Mouse (Mus musculus) MEL (cell line): ENCODE measurements around the gene Rbm12.

Source experiments
- CTCF ChIP-seq, 3 experiments: IDR thresholded peaks in 2 of 3; conservative IDR thresholded peaks in 1 of 3; 2 replicates each; pipeline ENCODE4 v1.5.1; 2011 to 2012; ENCODE audit warnings: low read length in 3 of 3, low read depth in 2 of 3, mild to moderate bottlenecking in 2 of 3, improper control_type of control experiment in 1 of 3, inconsistent platforms in 1 of 3, mixed read lengths in 1 of 3, moderate library complexity in 1 of 3; ENCODE audit not compliant: control insufficient read depth in 1 of 3, insufficient read depth in 1 of 3, poor library complexity in 1 of 3, severe bottlenecking in 1 of 3
- MXI1 ChIP-seq: IDR thresholded peaks from 2 replicates; pipeline ENCODE4 v1.6.1; 2011; ENCODE audit warnings: mild to moderate bottlenecking, low read depth, low read length, improper control_type of control experiment
- USF1 ChIP-seq: IDR thresholded peaks from 2 replicates; pipeline ENCODE4 v1.6.1; 2014; ENCODE audit warnings: low read depth, mild to moderate bottlenecking, inconsistent platforms, low read length, improper control_type of control experiment, moderate library complexity
- ZC3H11A ChIP-seq: IDR thresholded peaks from 2 replicates; pipeline ENCODE4 v1.6.1; 2012; ENCODE audit warnings: low read depth, mild to moderate bottlenecking, inconsistent platforms, low read length, improper control_type of control experiment

GRCm38 (mm10) chr2:156151538-156151937 is 39.8 kb upstream of the Rbm12 start:
- TF ChIP-seq USF1 (no peak), CTCF (IDR thresholded peaks at IDR 0.05 in 2 of 3, conservative IDR thresholded peaks at IDR 0.05 in 1 of 3; ENCODE audit: control insufficient read depth in 1 of 3, insufficient read depth in 1 of 3, low read depth in 2 of 3, low read length in 3 of 3, poor library complexity in 1 of 3, severe bottlenecking in 1 of 3) (peak in 1 of 3 experiments; percentile 42; a peak in 2 of 6 replicates), ZC3H11A (no peak), MXI1 (no peak)
